Mouse (Mus musculus): ENCODE results near the gene Frmd4b. TPM values are rescaled to one million over a fixed set of nuclear protein-coding genes. Genes with fewer than 3 reads are reported as not detected.

Frmd4b gene
- polyA plus RNA-seq, 1 experiment from 2014 or later: 24.8 TPM

- 89% methylated on average over 5 of the region's 5 CpGs for WGBS
- H3K27me3 ChIP-seq (ENCODE audit: low read depth, poor library complexity, severe bottlenecking): no peaks in the 10 kb centered on the region
- DNase-seq (ENCODE audit: low spot score): no peak
These were observed 165.1 kb downstream of the Frmd4b start for GRCm38 (mm10) chr6:97452223-97452622.

GRCm38 (mm10) chr6:97449806-97450205 is 167.5 kb downstream of the Frmd4b start:
- H3K27me3 ChIP-seq (ENCODE audit: low read depth, poor library complexity, severe bottlenecking): no peaks in the 10 kb centered on the region
- no peak overlapping the region for H3K4me3 ChIP-seq
- WGBS: 92% methylated on average over 2 of the region's 2 CpGs
- no peaks in the 10 kb centered on the region for H3K9me3 ChIP-seq (replicated peaks)
- no peaks in the 10 kb centered on the region for H3K36me3 ChIP-seq
- no peak for DNase-seq (ENCODE audit: low spot score)
- peaks cover 6% of the 10 kb centered on the region; the same call in 1 of the 2 replicates for H3K4me1 ChIP-seq
- H3K27ac ChIP-seq (replicated peaks): no peak overlapping the region

More at GRCm38 (mm10) chr6:97452223-97452622, 165.1 kb downstream of the Frmd4b start:
- Histone ChIP-seq H3K4me3 (no peak overlapping the region), H3K4me1 (peaks cover 8% of the 10 kb centered on the region), H3K9me3 (replicated peaks) (no peaks in the 10 kb centered on the region), H3K36me3 (no peaks in the 10 kb centered on the region), H3K27ac (replicated peaks) (no peak overlapping the region)

GRCm38 (mm10) chr6:97447020-97447419 is 170.3 kb downstream of the Frmd4b start:
- Histone ChIP-seq H3K36me3 (no peaks in the 10 kb centered on the region), H3K27me3 (ENCODE audit: low read depth, poor library complexity, severe bottlenecking) (no peaks in the 10 kb centered on the region), H3K4me3 (no peak overlapping the region), H3K27ac (replicated peaks) (no peak overlapping the region), H3K4me1 (peaks cover 6% of the 10 kb centered on the region; the same call in 1 of the 2 replicates), H3K9me3 (replicated peaks) (no peaks in the 10 kb centered on the region)
- 68% methylated on average over 4 of the region's 4 CpGs for WGBS
- DNase-seq (ENCODE audit: low spot score): no peak

GRCm38 (mm10) chr6:97444145-97444544 is 173.2 kb downstream of the Frmd4b start:
- Histone ChIP-seq H3K36me3 (no peaks in the 10 kb centered on the region), H3K27ac (replicated peaks) (no peak overlapping the region), H3K4me1 (peaks cover 21% of the 10 kb centered on the region), H3K9me3 (replicated peaks) (no peaks in the 10 kb centered on the region), H3K4me3 (no peak overlapping the region), H3K27me3 (ENCODE audit: low read depth, poor library complexity, severe bottlenecking) (no peaks in the 10 kb centered on the region)
- 90% methylated on average over 5 of the region's 5 CpGs for WGBS
- no peak for DNase-seq (ENCODE audit: low spot score)

- Histone ChIP-seq H3K27ac (replicated peaks) (no peak overlapping the region), H3K4me1 (peaks cover 22% of the 10 kb centered on the region), H3K9me3 (replicated peaks) (no peaks in the 10 kb centered on the region), H3K36me3 (no peaks in the 10 kb centered on the region), H3K27me3 (ENCODE audit: low read depth, poor library complexity, severe bottlenecking) (no peaks in the 10 kb centered on the region), H3K4me3 (no peak overlapping the region)
- 89% methylated on average over 4 of the region's 4 CpGs for WGBS
- DNase-seq (ENCODE audit: low spot score): no peak
These were observed 173.8 kb downstream of the Frmd4b start for GRCm38 (mm10) chr6:97443522-97443921.

GRCm38 (mm10) chr6:97441357-97441756 is 176.0 kb downstream of the Frmd4b start:
- Histone ChIP-seq H3K27ac (replicated peaks) (no peak overlapping the region), H3K4me3 (no peak overlapping the region), H3K4me1 (peaks cover 29% of the 10 kb centered on the region), H3K27me3 (ENCODE audit: low read depth, poor library complexity, severe bottlenecking) (no peaks in the 10 kb centered on the region), H3K9me3 (replicated peaks) (no peaks in the 10 kb centered on the region), H3K36me3 (no peaks in the 10 kb centered on the region)
- 75% methylated on average over 7 of the region's 7 CpGs for WGBS
- DNase-seq (ENCODE audit: low spot score): no peak

- 70% methylated on average over 16 of the region's 16 CpGs for WGBS
- Histone ChIP-seq H3K9me3 (replicated peaks) (no peaks in the 10 kb centered on the region), H3K4me3 (no peak overlapping the region), H3K27me3 (ENCODE audit: low read depth, poor library complexity, severe bottlenecking) (peaks cover 6% of the 10 kb centered on the region; the same call in 1 of the 2 replicates), H3K36me3 (no peaks in the 10 kb centered on the region), H3K27ac (replicated peaks) (no peak overlapping the region), H3K4me1 (peaks cover 33% of the 10 kb centered on the region)
- no peak for DNase-seq (ENCODE audit: low spot score)
These were observed 178.3 kb downstream of the Frmd4b start for GRCm38 (mm10) chr6:97438918-97439645.

GRCm38 (mm10) chr6:97434753-97435152 is 182.6 kb downstream of the Frmd4b start:
- H3K4me1 ChIP-seq: peaks cover 24% of the 10 kb centered on the region
- 76% methylated on average over 4 of the region's 4 CpGs for WGBS
- H3K27me3 ChIP-seq (ENCODE audit: low read depth, poor library complexity, severe bottlenecking): peaks cover 6% of the 10 kb centered on the region; the same call in 1 of the 2 replicates

GRCm38 (mm10) chr6:97431309-97432004 is 185.9 kb downstream of the Frmd4b start:
- WGBS: 88% methylated on average over 10 of the region's 10 CpGs
- Histone ChIP-seq H3K27me3 (ENCODE audit: low read depth, poor library complexity, severe bottlenecking) (peaks cover 6% of the 10 kb centered on the region; the same call in 1 of the 2 replicates), H3K4me3 (no peak overlapping the region), H3K4me1 (peaks cover 8% of the 10 kb centered on the region), H3K27ac (replicated peaks) (no peak overlapping the region), H3K9me3 (replicated peaks) (no peaks in the 10 kb centered on the region), H3K36me3 (no peaks in the 10 kb centered on the region)
- DNase-seq (ENCODE audit: low spot score): no peak

More at GRCm38 (mm10) chr6:97434753-97435152, 182.6 kb downstream of the Frmd4b start:
- H3K9me3 ChIP-seq (replicated peaks): no peaks in the 10 kb centered on the region
- no peak overlapping the region for H3K4me3 ChIP-seq
- DNase-seq (ENCODE audit: low spot score): no peak
- H3K27ac ChIP-seq (replicated peaks): no peak overlapping the region
- no peaks in the 10 kb centered on the region for H3K36me3 ChIP-seq

GRCm38 (mm10) chr6:97430519-97430918 is 186.8 kb downstream of the Frmd4b start:
- Histone ChIP-seq H3K4me1 (peaks cover 4% of the 10 kb centered on the region; the same call in 1 of the 2 replicates), H3K27me3 (ENCODE audit: low read depth, poor library complexity, severe bottlenecking) (peaks cover 4% of the 10 kb centered on the region; the same call in 1 of the 2 replicates), H3K4me3 (no peak overlapping the region), H3K27ac (replicated peaks) (no peak overlapping the region), H3K36me3 (no peaks in the 10 kb centered on the region), H3K9me3 (replicated peaks) (no peaks in the 10 kb centered on the region)
- 90% methylated on average over 6 of the region's 6 CpGs for WGBS
- DNase-seq (ENCODE audit: low spot score): no peak

- no peak overlapping the region for H3K27ac ChIP-seq (replicated peaks)
- H3K36me3 ChIP-seq: no peaks in the 10 kb centered on the region
- peaks cover 4% of the 10 kb centered on the region; the same call in 1 of the 2 replicates for H3K4me1 ChIP-seq
- no peaks in the 10 kb centered on the region for H3K9me3 ChIP-seq (replicated peaks)
- H3K4me3 ChIP-seq: no peak overlapping the region
- WGBS: 64% methylated on average over 2 of the region's 2 CpGs
- DNase-seq (ENCODE audit: low spot score): no peak
- H3K27me3 ChIP-seq (ENCODE audit: low read depth, poor library complexity, severe bottlenecking): no peaks in the 10 kb centered on the region; the same call in 1 of the 2 replicates
These were observed 187.5 kb downstream of the Frmd4b start for GRCm38 (mm10) chr6:97429688-97430343.

GRCm38 (mm10) chr6:97419771-97420446 is 197.4 kb downstream of the Frmd4b start:
- H3K36me3 ChIP-seq: no peaks in the 10 kb centered on the region
- H3K27ac ChIP-seq (replicated peaks): no peak overlapping the region
- H3K9me3 ChIP-seq (replicated peaks): no peaks in the 10 kb centered on the region
- no peak overlapping the region for H3K4me3 ChIP-seq
- H3K4me1 ChIP-seq: no peaks in the 10 kb centered on the region
- 72% methylated on average over 7 of the region's 7 CpGs for WGBS
- no peaks in the 10 kb centered on the region for H3K27me3 ChIP-seq (ENCODE audit: low read depth, poor library complexity, severe bottlenecking)
- DNase-seq (ENCODE audit: low spot score): peak; percentile 69
